Mouse (Mus musculus): ENCODE data around the gene Sgms2.
A peak's percentile ranks its signal among the peaks of the same experiment; 100 is the strongest.
"Not testable (repeated sequence)": the region's sequence is repeated elsewhere in the genome, so short reads cannot be mapped to it uniquely, and the experiment has no call there.

Sgms2 gene

GRCm38 (mm10) chr3:131358205-131358604 is 133.0 kb downstream of the Sgms2 start:
- DNase-seq (ENCODE audit: low spot score): no peak

GRCm38 (mm10) chr3:131357643-131358042 is 133.6 kb downstream of the Sgms2 start:
- DNase-seq (ENCODE audit: low spot score): no peak

GRCm38 (mm10) chr3:131356026-131356425 is 135.2 kb downstream of the Sgms2 start:
- no peak for DNase-seq (ENCODE audit: low spot score)

- DNase-seq (ENCODE audit: low spot score): no peak
These were observed 140.7 kb downstream of the Sgms2 start for GRCm38 (mm10) chr3:131350539-131350938.

DNA sequence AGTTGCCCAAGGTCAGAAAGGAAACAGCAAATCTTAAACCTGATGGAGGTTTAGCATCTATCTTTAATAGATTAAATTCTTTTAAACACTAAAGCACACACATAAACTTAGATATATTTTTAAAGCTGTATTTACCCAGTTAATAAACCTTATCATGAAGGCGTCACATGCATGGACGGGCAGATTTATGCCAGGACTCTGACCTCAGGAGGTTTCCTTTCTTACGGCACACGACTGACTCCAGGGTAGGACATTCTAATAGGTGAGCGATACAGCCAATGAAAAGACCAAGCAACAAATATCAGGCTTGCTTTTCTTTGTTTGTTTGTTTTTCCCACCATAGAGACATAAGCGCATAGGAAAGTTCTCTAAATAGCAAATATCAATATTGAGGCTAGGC is 142.2 kb downstream of the Sgms2 start:
- no peak for DNase-seq (ENCODE audit: low spot score)

DNA sequence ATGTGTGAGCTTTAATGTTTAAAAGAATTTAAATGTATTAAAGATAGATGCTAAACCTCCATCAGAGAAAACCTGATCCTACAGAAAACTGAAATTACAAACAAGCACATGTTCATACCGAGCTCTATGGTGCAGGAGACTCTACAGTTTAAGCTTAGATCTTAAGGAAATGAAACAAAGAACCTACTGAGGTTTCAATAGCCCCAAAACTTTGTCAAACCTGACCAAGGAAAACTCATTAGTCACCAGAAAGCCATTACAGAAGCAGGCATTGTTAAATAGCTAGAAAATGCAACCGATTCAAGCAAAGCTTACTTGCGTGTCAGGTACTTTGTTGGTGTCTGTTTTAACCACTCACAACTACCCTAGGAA is 142.6 kb downstream of the Sgms2 start:
- DNase-seq (ENCODE audit: low spot score): no peak

DNA sequence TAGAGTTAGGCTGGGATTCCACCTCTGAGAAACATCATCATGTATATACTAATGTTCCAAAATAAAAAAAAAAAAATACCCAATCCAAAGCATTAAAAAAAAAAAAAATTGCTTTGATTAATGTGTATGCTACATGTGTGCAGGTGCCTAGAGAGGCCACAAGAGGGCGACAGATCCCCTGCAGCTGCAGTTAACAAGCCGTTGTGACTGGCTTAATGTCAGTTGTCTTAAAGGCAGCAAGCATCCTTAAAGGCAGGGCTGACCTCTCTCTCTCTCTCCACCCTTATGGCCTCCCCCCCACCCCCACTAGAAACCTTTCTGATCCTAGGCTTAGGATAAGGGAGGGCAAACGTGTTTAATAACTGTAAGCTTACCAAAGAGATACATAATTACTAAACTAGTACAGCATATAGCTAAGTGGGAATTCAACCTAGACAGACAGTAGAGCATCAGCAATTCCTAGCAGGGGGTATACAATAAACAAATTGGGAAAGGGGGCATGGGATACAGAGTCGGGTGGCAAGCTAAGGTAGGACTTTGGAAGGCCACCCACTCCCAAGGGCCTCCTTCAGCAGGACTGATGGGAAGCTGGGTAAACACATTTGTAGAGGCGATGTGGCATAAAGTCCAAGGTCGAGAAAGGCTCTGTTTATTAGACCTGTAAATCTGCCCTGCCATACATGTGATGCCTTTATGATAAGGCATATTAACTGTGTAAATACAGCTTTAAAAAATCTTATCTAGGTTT is 143.2 kb downstream of the Sgms2 start:
- no peak for DNase-seq (ENCODE audit: low spot score)

DNA sequence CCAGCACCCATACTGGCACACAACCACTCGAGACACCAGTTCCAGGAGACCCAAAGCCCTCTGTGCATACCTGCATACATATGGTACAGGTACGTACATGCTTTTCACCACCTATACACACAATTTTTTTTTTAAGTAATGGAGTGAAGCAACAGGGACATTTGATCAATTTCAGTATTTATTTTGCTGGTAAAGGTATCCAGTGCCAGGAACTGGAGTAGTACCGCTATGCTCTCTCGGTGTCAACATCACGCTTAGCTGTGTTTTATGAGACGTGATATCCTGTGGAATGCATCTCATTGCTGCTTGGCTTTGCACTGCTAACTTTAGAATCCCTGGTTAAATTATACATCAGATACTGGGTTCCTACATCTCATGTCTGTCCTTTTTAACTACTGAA is 145.3 kb downstream of the Sgms2 start:
- DNase-seq (ENCODE audit: low spot score): no peak

GRCm38 (mm10) chr3:131343311-131343710 is 147.9 kb downstream of the Sgms2 start:
- no peak for DNase-seq (ENCODE audit: low spot score)

DNA sequence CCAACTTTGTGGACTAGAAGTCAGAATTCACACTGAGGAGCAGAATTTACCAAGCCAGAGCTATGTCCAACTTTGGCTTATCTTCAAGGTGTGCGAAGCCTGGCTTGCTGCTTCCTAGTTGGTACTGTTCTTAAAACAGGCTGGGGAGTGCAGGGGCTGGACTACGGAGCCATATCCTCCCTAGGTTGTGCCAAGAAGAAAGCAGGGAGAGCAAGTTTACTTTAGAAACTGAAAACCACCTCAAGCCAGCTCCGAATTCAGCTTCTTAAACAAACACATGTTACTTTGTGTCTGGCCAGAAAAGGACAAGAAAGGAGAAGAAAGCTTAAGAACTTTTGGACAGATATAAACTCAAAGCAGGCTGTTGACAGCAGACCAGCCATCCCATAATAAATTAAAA is 150.3 kb downstream of the Sgms2 start:
- DNase-seq (ENCODE audit: low spot score): no peak

- no peak for DNase-seq (ENCODE audit: low spot score)
These were observed 151.9 kb downstream of the Sgms2 start for GRCm38 (mm10) chr3:131339280-131339679.

- not testable (repeated sequence) for DNase-seq (ENCODE audit: low spot score)
These were observed 153.5 kb downstream of the Sgms2 start for GRCm38 (mm10) chr3:131337749-131338148.

DNA sequence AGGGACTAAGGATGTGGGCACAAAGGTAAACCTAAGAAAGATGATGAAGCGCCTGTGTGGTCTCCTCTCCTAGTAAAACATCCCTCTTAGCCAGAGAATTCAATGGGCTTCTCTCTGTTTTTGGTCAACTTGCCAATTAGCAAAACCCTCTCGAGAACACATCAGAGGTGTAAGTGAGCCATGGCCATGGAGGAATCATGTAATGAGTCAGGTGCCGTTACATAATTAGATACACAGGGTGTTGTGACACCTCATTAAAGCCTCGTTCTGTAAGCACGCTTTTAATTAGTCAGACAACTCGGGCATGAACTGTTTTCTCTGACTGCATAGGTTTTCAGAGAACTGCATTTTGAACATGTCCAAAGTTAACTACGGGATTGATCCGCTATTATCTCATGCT is 154.6 kb downstream of the Sgms2 start:
- DNase-seq (ENCODE audit: low spot score): no peak

- no peak for DNase-seq (ENCODE audit: low spot score)
These were observed 156.1 kb downstream of the Sgms2 start for GRCm38 (mm10) chr3:131335117-131335547.

GRCm38 (mm10) chr3:131327189-131327588 is 164.0 kb downstream of the Sgms2 start:
- DNase-seq (ENCODE audit: low spot score): no peak

DNA sequence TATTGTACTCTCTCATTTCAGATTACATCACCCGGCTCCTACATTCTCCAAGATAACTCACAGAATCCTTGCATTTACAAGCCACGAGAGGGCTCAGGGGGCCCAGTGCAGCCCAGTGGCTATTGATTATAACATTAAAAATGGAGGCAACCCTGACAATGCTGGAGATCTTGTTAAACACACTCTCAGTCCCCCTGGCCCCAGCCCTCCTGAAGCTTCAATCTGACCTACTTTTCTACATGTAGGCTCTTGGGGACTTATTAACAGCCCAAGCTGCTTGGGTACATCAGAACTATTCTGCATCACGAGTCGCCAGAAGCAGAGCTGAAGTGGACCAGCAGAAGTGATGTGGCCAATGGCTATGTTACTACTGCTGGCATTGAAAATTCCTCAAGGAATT is 164.6 kb downstream of the Sgms2 start:
- DNase-seq (ENCODE audit: low spot score): no peak

- DNase-seq (ENCODE audit: low spot score): no peak
These were observed 169.0 kb downstream of the Sgms2 start for GRCm38 (mm10) chr3:131322081-131322815.

DNA sequence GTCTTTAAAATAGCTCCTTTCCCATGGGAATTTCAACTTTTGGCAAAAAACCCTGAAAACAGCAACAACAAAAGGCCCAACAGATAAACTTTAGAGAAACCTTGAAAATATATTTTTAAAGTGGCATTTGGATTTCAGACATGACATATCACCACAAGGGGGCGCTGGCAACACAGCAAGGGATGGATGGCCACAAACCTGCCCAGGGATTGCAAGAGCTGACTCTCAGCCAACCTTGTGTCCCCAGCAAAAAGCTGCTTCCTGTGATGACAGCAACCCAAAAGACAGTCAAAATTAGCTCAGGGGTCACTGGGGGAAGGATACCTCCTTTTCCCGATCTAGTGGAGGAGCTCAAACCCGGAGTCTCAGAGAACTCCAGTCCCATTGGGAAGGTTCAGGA is 171.0 kb downstream of the Sgms2 start:
- peak; percentile 41 for DNase-seq (ENCODE audit: low spot score)

DNA sequence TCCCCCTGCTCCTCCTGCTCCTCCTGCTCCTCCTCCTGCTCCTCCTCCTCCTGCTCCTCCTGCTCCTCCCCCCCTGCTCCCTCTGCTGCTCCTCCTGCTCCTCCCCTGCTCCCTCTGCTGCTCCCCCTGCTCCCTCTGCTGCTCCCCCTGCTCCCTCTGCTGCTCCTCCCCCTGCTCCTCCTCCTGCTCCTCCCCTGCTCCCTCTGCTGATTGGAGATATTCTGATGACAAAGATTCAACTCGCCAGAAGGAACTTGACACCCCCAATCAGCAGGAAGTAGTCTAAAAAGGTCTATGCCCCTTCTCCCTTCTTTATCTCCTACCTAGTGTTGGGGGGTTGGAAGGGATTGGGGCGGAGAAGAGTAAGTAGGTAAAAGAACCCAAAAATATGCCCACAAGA is 173.0 kb downstream of the Sgms2 start:
- no peak for DNase-seq (ENCODE audit: low spot score)

DNA sequence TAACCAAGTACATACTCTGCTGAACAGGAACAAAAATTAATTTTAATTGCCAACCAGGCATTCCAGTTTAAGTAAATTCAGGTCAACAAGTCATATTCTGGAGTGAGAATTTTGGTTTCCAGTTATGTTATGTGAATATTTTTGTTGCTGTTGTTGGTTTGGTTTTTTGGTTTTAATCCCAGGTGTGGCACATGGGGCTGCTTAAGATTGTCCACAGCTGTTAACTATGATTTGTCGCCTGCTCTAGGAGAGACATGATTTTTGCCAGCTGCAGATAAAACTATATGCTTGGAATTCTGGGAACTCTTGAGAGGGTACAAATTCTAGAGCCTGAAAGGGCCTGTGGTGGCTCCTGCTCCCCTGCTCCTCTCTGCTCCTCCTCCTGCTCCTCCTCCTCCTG is 174.1 kb downstream of the Sgms2 start:
- no peak for DNase-seq (ENCODE audit: low spot score)

DNA sequence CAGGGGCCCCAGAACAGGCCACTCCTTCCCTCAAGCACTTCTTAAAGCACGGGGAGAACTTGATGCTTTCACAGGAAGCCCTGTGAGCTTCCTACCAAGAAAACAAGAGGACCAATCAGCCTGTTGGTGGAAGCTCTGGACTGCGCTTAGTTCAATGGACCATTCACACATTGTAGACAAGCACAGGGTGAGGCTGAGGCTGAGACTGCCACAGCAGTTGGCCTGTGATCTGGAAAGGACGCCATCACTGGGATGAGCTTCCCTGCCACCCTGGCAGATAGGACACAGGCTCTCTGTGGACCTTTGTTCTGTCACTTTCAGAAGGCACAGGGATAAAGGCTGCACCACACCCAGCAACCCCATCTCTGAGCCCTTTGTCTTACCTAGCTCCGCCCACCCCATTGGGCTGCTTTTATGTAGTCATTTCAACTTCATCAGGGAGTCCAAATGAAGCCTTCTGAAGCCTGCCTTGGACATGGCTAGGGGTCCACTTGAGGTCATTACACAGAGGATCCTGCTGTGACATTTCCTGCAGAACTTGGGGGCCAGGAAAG is 175.2 kb downstream of the Sgms2 start:
- no peak for DNase-seq (ENCODE audit: low spot score)

DNA sequence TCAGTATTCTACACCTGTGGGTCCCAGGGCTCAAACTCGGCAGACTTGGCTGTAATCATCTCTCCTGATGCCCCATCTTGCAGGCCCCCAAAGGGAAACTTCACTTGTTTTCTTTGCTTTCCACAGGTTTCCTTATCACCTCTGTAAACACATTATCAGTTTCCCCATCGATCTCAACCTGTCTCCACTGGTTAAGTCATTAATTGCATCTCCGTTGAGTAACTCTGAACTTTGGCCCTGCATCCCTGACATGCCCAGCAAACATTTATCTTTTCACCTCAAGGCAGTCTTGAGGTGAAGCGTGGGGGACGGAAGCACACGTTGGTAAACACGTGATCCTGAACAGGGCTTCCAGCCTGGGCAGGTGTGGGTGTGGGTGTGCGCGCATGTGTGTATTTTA is 178.9 kb downstream of the Sgms2 start:
- no peak for DNase-seq (ENCODE audit: low spot score)

- DNase-seq (ENCODE audit: low spot score): no peak
These were observed 180.6 kb downstream of the Sgms2 start for GRCm38 (mm10) chr3:131310572-131310971.
